Mouse (Mus musculus) limb, embryonic 14.5 days (tissue): ENCODE data around the gene Xkr8. TPM values are rescaled to one million over a fixed set of nuclear protein-coding genes. Genes with fewer than 3 reads are reported as not detected.
"Not testable (repeated sequence)": the region's sequence is repeated elsewhere in the genome, so short reads cannot be mapped to it uniquely, and the experiment has no call there.

Experiments
- ATAC-seq: fragments of 200-750 bp; cut with Nextera tagmentation; 2 replicates; pipeline ENCODE4 v1.8.0; 2017; ENCODE audit warnings: low read depth, moderate number of reproducible peaks, moderate TSS enrichment; ENCODE audit not compliant: low FRiP score
- DNase-seq: peaks from one replicate; pipeline ENCODE4 v3.0.0-alpha.2; 2015; ENCODE audit warnings: low spot score
- H3K27ac ChIP-seq: fragments of 300-500 bp; sonication (generic); replicated peaks from 2 replicates; pipeline ENCODE4 v1.5.1; 2014; ENCODE audit warnings: low read depth, mild to moderate bottlenecking, low read length, moderate library complexity, mixed read lengths
- H3K27me3 ChIP-seq: fragments of 300-500 bp; sonication (generic); 2 replicates; pipeline ENCODE4 v1.6.1; 2014; ENCODE audit warnings: low read length, mixed read lengths; ENCODE audit not compliant: control insufficient read depth, insufficient read depth
- H3K36me3 ChIP-seq: fragments of 300-500 bp; sonication (generic); 2 replicates; pipeline ENCODE4 v1.6.1; 2014; ENCODE audit warnings: mild to moderate bottlenecking, low read length, moderate library complexity, mixed read lengths; ENCODE audit not compliant: control insufficient read depth, insufficient read depth
- H3K4me1 ChIP-seq: fragments of 300-500 bp; sonication (generic); 2 replicates; pipeline ENCODE4 v1.6.1; 2014; ENCODE audit warnings: antibody characterized with exemption, low read length, mixed read lengths; ENCODE audit not compliant: control insufficient read depth, insufficient read depth
- H3K4me2 ChIP-seq: fragments of 300-500 bp; sonication (generic); replicated peaks from 2 replicates; pipeline ENCODE4 v1.6.1; 2014; ENCODE audit warnings: low read depth, mild to moderate bottlenecking, low read length, moderate library complexity; ENCODE audit not compliant: severe bottlenecking
- H3K4me3 ChIP-seq: fragments of 300-500 bp; sonication (generic); replicated peaks from 2 replicates; pipeline ENCODE4 v1.5.1; 2014; ENCODE audit warnings: low read length
- H3K9ac ChIP-seq: fragments of 300-500 bp; sonication (generic); 2 replicates; pipeline ENCODE4 v1.6.1; 2014; ENCODE audit warnings: mild to moderate bottlenecking, low read depth, low read length, moderate library complexity; ENCODE audit not compliant: severe bottlenecking
- H3K9me3 ChIP-seq: fragments of 300-500 bp; sonication (generic); 2 replicates; pipeline ENCODE4 v1.6.1; 2016; ENCODE audit warnings: low read length; ENCODE audit not compliant: control insufficient read depth
- POLR2A ChIP-seq: fragments of 200-500 bp; IDR thresholded peaks from 2 replicates; pipeline ENCODE4 v1.8.0; 2012; ENCODE audit warnings: inconsistent platforms, mild to moderate bottlenecking, moderate library complexity, borderline replicate concordance; ENCODE audit not compliant: insufficient read depth, insufficient read length; ENCODE audit errors: extremely low read depth
- WGBS: fragments of 180-500 bp; shearing (Covaris S2); extraction: QIAGEN DNeasy Blood & Tissue Kit; methylation state at CpG from one replicate; pipeline ENCODE4 v1.1.7; 2014; 5-methylcytosine and 5-hydroxymethylcytosine counted together
- polyA plus RNA-seq, 2 experiments: library from polyadenylated mRNA; depleted of rRNA in 1 of 2; stranded (reverse) in 1 of 2; unstranded in 1 of 2; fragments of >200 nt; fragmentation: Nextera tagmentation in 1 of 2; extraction: Ambion mirVana in 1 of 2; gene quantifications; 2 replicates each; pipeline versions ENCODE4 v1.2.1 to v1.2.3; 2012 to 2014

Gene Xkr8
- polyA plus RNA-seq, 2 experiments, result 8.0 to 9.9 TPM

GRCm38 (mm10) chr4:132747664-132748259, 15.4 kb upstream of the Xkr8 start:
- no peak overlapping the region for H3K4me2 ChIP-seq
- DNase-seq (no peak), ATAC-seq (no peak)
- no peaks in the 10 kb centered on the region for H3K4me1 ChIP-seq
- H3K9ac ChIP-seq, result no peak overlapping the region
- no peak overlapping the region; the same call in 1 of the 2 replicates for H3K27ac ChIP-seq
- H3K36me3 ChIP-seq, result no peaks in the 10 kb centered on the region
- H3K4me3 ChIP-seq, result no peak overlapping the region
- WGBS, result 70% methylated on average over 9 of the region's 9 CpGs
- no peaks in the 10 kb centered on the region for H3K27me3 ChIP-seq
- no peak for TF ChIP-seq POLR2A
- H3K9me3 ChIP-seq, result no peaks in the 10 kb centered on the region

- H3K4me1 ChIP-seq, result no peaks in the 10 kb centered on the region
- 85% methylated on average over 9 of the region's 9 CpGs for WGBS
- no peak for ATAC-seq
- no peaks in the 10 kb centered on the region for H3K36me3 ChIP-seq
- no peak overlapping the region for H3K4me2 ChIP-seq
- H3K4me3 ChIP-seq, result no peak overlapping the region
- no peak overlapping the region for H3K9ac ChIP-seq
- H3K9me3 ChIP-seq, result no peaks in the 10 kb centered on the region
- H3K27ac ChIP-seq, result no peak overlapping the region; the same call in 1 of the 2 replicates
- no peak for TF ChIP-seq POLR2A
- no peak for DNase-seq
- no peaks in the 10 kb centered on the region for H3K27me3 ChIP-seq
These were observed 14.7 kb upstream of the Xkr8 start for GRCm38 (mm10) chr4:132746911-132747517.

- no peak for ATAC-seq
- WGBS, result 78% methylated on average over 11 of the region's 11 CpGs
- Histone ChIP-seq H3K4me3 (no peak overlapping the region), H3K4me2 (no peak overlapping the region), H3K4me1 (no peaks in the 10 kb centered on the region), H3K27me3 (no peaks in the 10 kb centered on the region), H3K36me3 (no peaks in the 10 kb centered on the region), H3K9ac (no peak overlapping the region), H3K27ac (no peak overlapping the region), H3K9me3 (no peaks in the 10 kb centered on the region)
- DNase-seq, result no peak
- TF ChIP-seq POLR2A, result no peak
These were observed 11.9 kb upstream of the Xkr8 start for GRCm38 (mm10) chr4:132743992-132744911.

- 89% methylated on average over 7 of the region's 7 CpGs for WGBS
- Histone ChIP-seq H3K9me3 (no peaks in the 10 kb centered on the region), H3K27ac (no peak overlapping the region), H3K4me1 (no peaks in the 10 kb centered on the region), H3K4me3 (no peak overlapping the region), H3K9ac (no peak overlapping the region), H3K4me2 (no peak overlapping the region), H3K27me3 (no peaks in the 10 kb centered on the region), H3K36me3 (no peaks in the 10 kb centered on the region)
- DNase-seq (no peak), ATAC-seq (no peak)
- TF ChIP-seq POLR2A, result no peak
These were observed 9.1 kb upstream of the Xkr8 start for GRCm38 (mm10) chr4:132741491-132741890.

GRCm38 (mm10) chr4:132737154-132737553, 4.8 kb upstream of the Xkr8 start:
- not testable (repeated sequence) for H3K4me2 ChIP-seq, H3K4me3 ChIP-seq, ATAC-seq, H3K4me1 ChIP-seq, H3K27me3 ChIP-seq, H3K9ac ChIP-seq, H3K27ac ChIP-seq, H3K36me3 ChIP-seq, H3K9me3 ChIP-seq, DNase-seq
- 94% methylated on average over 9 of the region's 9 CpGs for WGBS
